Mouse (Mus musculus): ENCODE results near the gene Sorcs3.

- TF ChIP-seq CTCF (IDR thresholded peaks at IDR 0.05; ENCODE audit: low read depth) (no peak), EP300 (IDR thresholded peaks at IDR 0.05; ENCODE audit: low read depth) (no peak)
These were observed 480.5 kb downstream of the Sorcs3 start for GRCm38 (mm10) chr19:48686369-48686768.
